Mouse (Mus musculus) olfactory bulb, adult 2 months (tissue): ENCODE data around the gene Olfr354.

Source experiments
- CTCF ChIP-seq: fragments of 200-500 bp; IDR thresholded peaks from 2 replicates; pipeline ENCODE4 v1.5.1; 2012; ENCODE audit warnings: low read depth, mild to moderate bottlenecking, low read length, moderate library complexity; ENCODE audit not compliant: insufficient read depth
- POLR2A ChIP-seq: fragments of 200-500 bp; IDR thresholded peaks from 2 replicates; pipeline ENCODE4 v1.6.1; 2012; ENCODE audit warnings: mild to moderate bottlenecking, low read depth, low read length, moderate library complexity; ENCODE audit not compliant: insufficient read depth

DNA sequence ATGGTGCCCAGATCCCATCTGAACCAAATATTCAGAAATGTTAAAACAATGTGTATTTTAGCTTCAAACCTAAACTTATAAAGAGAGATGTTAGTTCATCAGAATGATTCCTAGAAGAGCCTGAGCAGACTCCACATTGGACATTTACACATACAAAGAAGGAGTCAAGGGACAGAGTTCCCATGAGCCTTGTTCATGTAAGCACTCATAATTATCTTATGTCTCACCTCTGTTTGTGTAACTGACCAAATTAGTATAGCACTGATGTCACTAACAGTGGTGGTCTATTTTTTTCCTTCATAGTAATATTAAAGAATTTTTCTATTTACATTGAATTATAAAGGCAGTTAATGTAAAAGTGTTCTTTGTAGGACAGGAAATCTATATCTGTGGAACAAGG is 12.6 kb upstream of the Olfr354 start, which contains the start of gene Olfr353:
- TF ChIP-seq CTCF (no peak), POLR2A (no peak)
